Mouse (Mus musculus) spleen, adult 12 weeks (tissue): Measurements from ENCODE around the gene Mapk6.

ENCODE experiments used
- DNase-seq: peaks from one replicate; pipeline ENCODE4 v3.0.0; 2022; ENCODE audit warnings: low spot score

Gene Mapk6

GRCm38 (mm10) chr9:75424358-75425150, 14.7 kb upstream of the Mapk6 start:
- DNase-seq = no peak

GRCm38 (mm10) chr9:75423683-75424082, 13.9 kb upstream of the Mapk6 start:
- DNase-seq = no peak

- no peak for DNase-seq
Observed at GRCm38 (mm10) chr9:75422251-75422691, 12.5 kb upstream of the Mapk6 start.

- DNase-seq = no peak
Observed at GRCm38 (mm10) chr9:75414204-75414603, 4.4 kb upstream of the Mapk6 start.

GRCm38 (mm10) chr9:75413206-75413605, 3.4 kb upstream of the Mapk6 start:
- DNase-seq = no peak

- DNase-seq = no peak
Observed at GRCm38 (mm10) chr9:75411584-75411983, 1.8 kb upstream of the Mapk6 start.

- no peak for DNase-seq
Observed at GRCm38 (mm10) chr9:75410868-75411487, 1.2 kb upstream of the Mapk6 start.

- DNase-seq = peak; percentile 61
Observed at GRCm38 (mm10) chr9:75409031-75409851, 564 bp downstream of the Mapk6 start.

GRCm38 (mm10) chr9:75408204-75408826, 1.5 kb downstream of the Mapk6 start:
- DNase-seq = no peak

- DNase-seq = no peak
Observed at GRCm38 (mm10) chr9:75407803-75408202, 2.0 kb downstream of the Mapk6 start.

GRCm38 (mm10) chr9:75406121-75406520, 3.7 kb downstream of the Mapk6 start:
- DNase-seq = no peak

- DNase-seq = no peak
Observed at GRCm38 (mm10) chr9:75403520-75403919, 6.3 kb downstream of the Mapk6 start.

- DNase-seq = no peak
Observed at GRCm38 (mm10) chr9:75401593-75402504, 8.0 kb downstream of the Mapk6 start.

GRCm38 (mm10) chr9:75400639-75401038, 9.2 kb downstream of the Mapk6 start:
- DNase-seq = no peak

GRCm38 (mm10) chr9:75399069-75399468, 10.7 kb downstream of the Mapk6 start:
- DNase-seq = no peak

GRCm38 (mm10) chr9:75395971-75396370, 13.8 kb downstream of the Mapk6 start:
- no peak for DNase-seq

GRCm38 (mm10) chr9:75393251-75393650, 16.6 kb downstream of the Mapk6 start:
- no peak for DNase-seq

GRCm38 (mm10) chr9:75385218-75385974, 24.4 kb downstream of the Mapk6 start:
- DNase-seq = no peak

- DNase-seq = no peak
Observed at GRCm38 (mm10) chr9:75384337-75384962, 25.4 kb downstream of the Mapk6 start.

- DNase-seq = no peak
Observed at GRCm38 (mm10) chr9:75383785-75384184, 26.0 kb downstream of the Mapk6 start.
